Mouse (Mus musculus) lung, adult 2 months (tissue): Measurements from ENCODE around the gene Mag. TPM values are rescaled to one million over a fixed set of nuclear protein-coding genes. Genes with fewer than 3 reads are reported as not detected.

Experiments
- DNase-seq: peaks from one replicate; pipeline ENCODE4 v3.0.0; 2022
- H3K4me1 ChIP-seq: fragments of 200-500 bp; 2 replicates; pipeline ENCODE4 v1.6.1; 2011; ENCODE audit warnings: low read length; ENCODE audit not compliant: control insufficient read depth, insufficient read depth
- H3K4me3 ChIP-seq: fragments of 200-500 bp; replicated peaks from 2 replicates; pipeline ENCODE3; 2011; ENCODE audit warnings: low read depth, mild to moderate bottlenecking, control low read depth, low read length; ENCODE audit errors: extremely low read depth
- CTCF ChIP-seq: fragments of 200-500 bp; IDR thresholded peaks from 2 replicates; pipeline ENCODE4 v1.5.1; 2011; ENCODE audit warnings: mild to moderate bottlenecking, low read length, control low read depth; ENCODE audit not compliant: insufficient read depth
- POLR2A ChIP-seq: fragments of 200-500 bp; IDR thresholded peaks from 2 replicates; pipeline ENCODE4 v1.6.1; 2011; ENCODE audit warnings: low read depth, mild to moderate bottlenecking, control low read depth, low read length, borderline replicate concordance; ENCODE audit errors: extremely low read depth
- WGBS: fragments of 180-500 bp; shearing (Covaris S2); methylation state at CpG from one replicate; pipeline ENCODE4 v1.1.7; 2018; 5-methylcytosine and 5-hydroxymethylcytosine counted together
- polyA plus RNA-seq: library from polyadenylated mRNA; depleted of rRNA; stranded (reverse); fragments of >200 nt; gene quantifications from 2 replicates; pipeline ENCODE4 v1.2.3, GENCODE M21; 2012

Mag gene
- polyA plus RNA-seq, 1 experiment, result 3.7 TPM

DNA sequence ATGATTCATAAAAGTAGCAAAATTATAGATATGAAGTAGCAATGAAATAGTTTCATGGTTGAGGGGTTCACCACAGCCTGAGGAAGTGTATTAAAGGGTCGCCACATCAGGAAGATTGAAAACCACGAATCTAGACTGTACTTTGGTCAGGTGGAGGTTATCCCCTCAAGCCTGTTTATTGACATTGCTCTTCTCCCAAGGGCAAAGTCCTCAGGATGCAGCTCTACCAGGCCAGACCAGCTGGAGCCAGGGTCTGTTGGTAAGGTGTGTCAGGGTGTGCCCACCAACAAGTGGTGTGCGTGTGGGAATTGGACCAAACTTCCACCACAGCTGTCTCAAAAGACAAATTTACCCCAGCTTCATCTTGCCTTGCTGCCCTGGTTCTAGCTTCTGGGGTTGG is 19.5 kb downstream of the Mag start:
- Histone ChIP-seq H3K4me1 (no peaks in the 10 kb centered on the region), H3K4me3 (no peak overlapping the region)
- no peak for DNase-seq
- TF ChIP-seq POLR2A (no peak), CTCF (no peak)
- 73% methylated on average over 3 of the region's 3 CpGs for WGBS

DNA sequence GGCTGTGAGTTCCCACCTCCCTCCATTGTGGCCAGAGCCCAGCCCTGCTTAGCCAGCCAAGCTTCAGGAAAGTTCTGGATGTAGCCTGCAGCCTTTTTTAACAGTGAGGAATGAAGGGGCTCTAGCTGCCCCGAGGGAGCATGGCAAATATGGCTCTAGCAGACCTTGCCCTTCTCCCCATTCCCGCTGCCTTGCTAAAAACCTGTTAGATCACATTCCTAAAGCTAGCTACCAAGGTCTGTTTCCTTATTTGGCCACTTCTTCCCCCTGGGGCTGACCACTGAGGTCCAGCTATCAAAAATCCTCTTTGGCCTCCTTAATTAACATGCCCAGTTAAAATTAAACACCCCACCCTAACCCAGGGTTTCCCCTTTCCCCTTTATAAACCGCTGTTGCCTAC is 22.2 kb downstream of the Mag start:
- Histone ChIP-seq H3K4me3 (no peak overlapping the region), H3K4me1 (no peaks in the 10 kb centered on the region)
- WGBS, result 33% methylated on average over 3 of the region's 3 CpGs
- TF ChIP-seq CTCF, result no peak
- TF ChIP-seq POLR2A, result no peak
- DNase-seq, result no peak

DNA sequence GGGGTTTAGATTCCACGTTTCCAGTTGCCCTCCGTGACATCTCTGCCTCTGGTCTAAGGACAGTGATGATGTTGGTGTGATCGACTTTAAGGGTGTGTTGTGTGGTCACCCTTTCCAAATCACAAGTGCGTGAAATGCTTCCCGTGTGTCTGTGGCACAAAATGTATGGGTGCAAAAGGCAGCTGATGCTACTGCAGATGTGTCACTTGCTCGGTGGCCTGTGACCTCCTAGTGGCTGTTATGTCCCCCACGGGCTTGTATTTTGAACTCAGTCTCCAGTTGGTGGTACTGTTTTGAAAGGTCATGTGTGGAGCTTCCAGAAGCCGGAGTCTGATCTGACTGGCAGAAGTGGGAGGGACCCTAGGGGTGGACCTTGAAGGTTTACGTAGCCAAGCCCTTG is 22.9 kb downstream of the Mag start:
- 79% methylated on average over 9 of the region's 9 CpGs for WGBS
- no peak overlapping the region for H3K4me3 ChIP-seq
- H3K4me1 ChIP-seq, result no peaks in the 10 kb centered on the region
- no peak for DNase-seq
- no peak for TF ChIP-seq POLR2A
- no peak for TF ChIP-seq CTCF

DNA sequence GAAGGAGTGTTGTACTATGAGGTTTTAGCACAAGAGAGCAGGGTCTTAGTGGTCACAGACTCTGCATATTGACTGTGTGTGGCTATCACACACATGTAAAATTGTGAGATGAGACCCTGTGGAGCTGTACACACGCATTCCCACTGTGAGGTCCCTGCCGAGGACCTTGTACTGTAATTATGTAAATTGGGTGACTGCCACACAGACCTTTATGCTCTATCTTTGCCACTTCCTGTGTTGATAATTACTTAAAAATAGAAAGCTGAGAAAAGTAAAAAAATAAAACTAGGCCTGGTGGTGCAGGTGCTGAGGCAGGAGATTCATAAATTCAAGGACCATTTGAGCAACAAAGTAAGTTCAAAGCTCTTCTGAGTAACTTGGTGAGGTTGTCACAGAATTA is 24.0 kb downstream of the Mag start:
- no peak for TF ChIP-seq POLR2A
- H3K4me1 ChIP-seq, result no peaks in the 10 kb centered on the region
- no peak overlapping the region for H3K4me3 ChIP-seq
- 34% methylated on average over 2 of the region's 2 CpGs for WGBS
- DNase-seq, result no peak

DNA sequence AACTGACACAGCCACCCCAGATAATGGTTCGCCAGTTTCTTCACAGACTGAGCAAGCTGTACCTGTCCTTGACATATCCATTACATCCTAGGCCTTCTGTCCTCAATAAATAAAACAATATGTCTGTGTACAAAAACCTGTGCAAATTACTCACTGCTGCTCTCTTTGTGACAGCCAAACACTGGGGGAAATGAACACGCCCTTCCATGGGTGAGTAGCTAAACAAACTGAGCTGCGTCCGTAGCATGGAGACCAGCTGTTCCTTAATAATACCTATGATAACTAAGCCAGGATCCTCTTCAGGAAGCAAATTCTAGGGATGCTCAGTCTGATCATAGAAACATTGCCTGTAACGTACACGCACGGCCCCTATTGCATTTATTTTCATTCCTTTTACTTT is 25.9 kb downstream of the Mag start:
- H3K4me3 ChIP-seq, result no peak overlapping the region
- no peak for DNase-seq
- no peaks in the 10 kb centered on the region for H3K4me1 ChIP-seq
- WGBS, result 74% methylated on average over 7 of the region's 7 CpGs
- TF ChIP-seq POLR2A, result no peak
- TF ChIP-seq CTCF, result no peak

DNA sequence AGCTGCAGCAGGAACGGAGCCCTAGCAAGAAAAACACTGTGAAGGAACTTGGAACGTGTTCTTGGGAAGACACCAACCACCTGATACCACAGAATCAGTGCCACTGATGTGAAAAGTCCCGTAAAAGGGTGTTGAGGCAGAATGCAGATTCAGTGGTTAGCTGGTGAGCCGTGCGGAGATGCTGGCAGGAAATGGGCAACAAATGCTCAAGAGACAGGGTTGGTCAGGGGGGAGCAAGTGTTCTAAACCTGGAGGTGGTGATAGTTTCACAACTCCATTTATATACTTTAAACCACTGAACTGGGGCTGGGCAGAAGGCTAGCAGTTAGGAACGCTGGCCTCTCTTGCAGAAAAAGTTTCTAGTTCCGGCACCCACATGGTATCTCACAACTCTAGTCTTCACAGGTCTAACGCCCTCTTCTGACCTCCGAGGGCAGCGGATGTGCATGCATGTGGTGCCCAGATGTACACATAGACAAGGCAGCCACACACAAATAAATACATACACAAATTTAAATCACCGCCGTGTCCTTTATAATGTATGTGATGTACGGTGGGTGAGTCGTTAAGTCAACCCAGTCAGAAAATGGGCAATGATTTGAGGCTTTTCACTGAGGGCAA is 27.0 kb downstream of the Mag start:
- Histone ChIP-seq H3K4me3 (no peak overlapping the region), H3K4me1 (no peaks in the 10 kb centered on the region)
- DNase-seq, result no peak
- TF ChIP-seq CTCF (no peak), POLR2A (no peak)
- 71% methylated on average over 14 of the region's 14 CpGs for WGBS

DNA sequence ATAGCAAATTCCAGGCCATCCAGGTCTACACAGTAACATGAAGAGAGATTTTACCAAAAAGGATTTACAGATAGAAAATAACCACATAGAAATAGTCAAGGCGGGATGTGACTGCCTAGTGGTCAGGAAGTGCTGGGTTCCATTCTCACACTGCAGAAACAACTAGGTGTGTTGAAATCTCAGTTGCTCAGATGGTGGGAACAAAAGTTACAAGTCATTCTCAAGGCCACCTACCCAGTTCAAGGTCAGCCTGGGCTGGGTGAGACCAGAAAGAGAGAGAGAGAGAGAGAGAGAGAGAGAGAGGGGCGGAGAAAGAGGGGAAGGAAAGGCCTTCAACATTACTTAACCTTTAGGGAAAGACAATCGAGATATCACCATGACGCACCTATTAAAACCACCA is 27.8 kb downstream of the Mag start:
- WGBS, result 65% methylated on average over 4 of the region's 4 CpGs
- no peak overlapping the region for H3K4me3 ChIP-seq
- no peak for DNase-seq
- no peaks in the 10 kb centered on the region for H3K4me1 ChIP-seq
- TF ChIP-seq POLR2A (no peak), CTCF (no peak)

DNA sequence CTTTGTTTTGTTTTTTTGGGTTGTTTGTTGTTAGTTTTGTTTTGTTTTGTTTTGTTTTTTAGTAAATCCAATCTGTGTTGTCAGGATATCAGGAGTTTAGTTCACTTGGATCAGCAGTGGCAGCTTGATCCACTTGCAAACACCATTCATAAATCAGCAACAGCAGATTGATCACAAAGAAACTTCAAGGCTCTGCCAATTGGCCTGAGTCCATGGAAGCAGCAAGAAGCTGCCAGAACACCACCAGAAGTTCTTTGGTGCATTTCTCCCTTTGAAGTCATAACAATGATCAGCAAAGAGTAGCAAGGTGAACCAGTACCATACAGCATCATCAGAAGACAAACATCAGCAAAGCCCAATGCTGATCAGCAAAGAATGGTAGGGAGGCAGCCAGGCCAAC is 30.6 kb downstream of the Mag start:
- DNase-seq, result no peak
- TF ChIP-seq POLR2A, result no peak
- TF ChIP-seq CTCF, result no peak

DNA sequence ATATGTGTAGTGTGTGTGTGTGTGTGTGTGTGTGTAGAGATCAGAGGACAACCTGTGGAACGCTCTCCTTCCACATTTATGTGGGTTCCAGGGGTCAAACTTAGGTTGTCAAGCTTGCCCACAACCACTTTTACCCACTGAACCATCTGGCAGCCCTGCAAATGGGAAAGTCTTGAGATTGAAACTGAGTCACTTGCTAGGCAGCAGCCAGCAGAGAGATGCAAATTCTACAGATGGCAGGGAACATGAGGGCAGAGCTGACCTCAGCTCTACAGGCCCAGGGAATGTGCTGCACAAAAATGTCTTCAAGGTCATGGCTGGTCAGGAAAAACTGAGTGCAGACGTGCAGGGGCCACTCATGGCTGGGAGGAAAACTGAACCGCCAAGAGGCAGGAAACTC is 33.3 kb downstream of the Mag start:
- Histone ChIP-seq H3K4me3 (no peak overlapping the region), H3K4me1 (no peaks in the 10 kb centered on the region)
- whole genome bisulfite sequencing, result 69% methylated on average over 3 of the region's 3 CpGs
- DNase-seq, result no peak
- TF ChIP-seq CTCF (no peak), POLR2A (no peak)

More for the DNA sequence above, 30.6 kb downstream of the Mag start:
- no peak overlapping the region for H3K4me3 ChIP-seq
- no peaks in the 10 kb centered on the region for H3K4me1 ChIP-seq

DNA sequence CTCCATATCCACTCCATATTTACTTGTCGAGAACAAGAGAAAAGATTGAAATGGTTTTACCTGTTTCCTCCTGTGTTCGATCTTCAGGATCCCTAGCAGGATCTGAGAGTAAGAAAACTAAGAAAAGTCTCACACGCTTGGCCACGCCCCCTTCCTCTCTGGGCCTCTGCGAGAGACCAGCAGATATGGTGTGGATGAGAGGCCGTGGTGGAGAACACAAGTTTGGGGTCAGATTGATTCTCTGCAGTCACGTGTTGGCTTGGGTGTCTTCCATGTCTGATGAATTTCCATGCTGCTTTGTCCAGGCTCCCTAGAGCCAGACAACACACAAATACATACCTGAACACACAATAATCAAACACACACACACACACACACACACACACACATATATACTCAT is 34.5 kb downstream of the Mag start, which contains the start of gene Cd22:
Gene Cd22 (minus strand): TSS at position 167 of the 400 bp plus-strand sequence.
- 37% methylated on average over 7 of the region's 7 CpGs for WGBS
- no peak for TF ChIP-seq CTCF
- TF ChIP-seq POLR2A, result no peak
- Histone ChIP-seq H3K4me3 (no peak within 1 kb of the TSS), H3K4me1 (no peaks in the 10 kb centered on the region)
- no peak for DNase-seq

DNA sequence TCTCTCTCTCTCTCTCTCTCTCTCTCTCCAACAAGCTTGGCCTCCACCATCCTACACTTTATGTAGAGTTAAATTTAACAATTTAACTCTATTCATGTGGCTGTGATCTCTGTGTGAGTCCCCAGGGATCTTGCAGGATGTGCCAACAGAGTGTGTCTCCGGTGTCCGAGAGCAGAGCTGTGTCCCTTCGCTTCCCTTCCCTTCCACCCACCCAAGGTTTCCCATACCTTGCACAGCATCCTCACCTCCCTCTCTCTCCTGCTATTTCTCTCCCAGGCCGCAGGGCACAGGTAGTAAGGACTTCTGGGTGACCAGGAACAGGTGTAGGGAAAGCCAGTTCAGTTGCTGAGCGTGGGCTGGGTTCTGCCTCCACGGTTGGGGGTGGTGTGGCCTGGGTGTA is 35.7 kb downstream of the Mag start:
- TF ChIP-seq CTCF (no peak), POLR2A (no peak)
- no peak for DNase-seq
- WGBS, result 64% methylated on average over 6 of the region's 6 CpGs

DNA sequence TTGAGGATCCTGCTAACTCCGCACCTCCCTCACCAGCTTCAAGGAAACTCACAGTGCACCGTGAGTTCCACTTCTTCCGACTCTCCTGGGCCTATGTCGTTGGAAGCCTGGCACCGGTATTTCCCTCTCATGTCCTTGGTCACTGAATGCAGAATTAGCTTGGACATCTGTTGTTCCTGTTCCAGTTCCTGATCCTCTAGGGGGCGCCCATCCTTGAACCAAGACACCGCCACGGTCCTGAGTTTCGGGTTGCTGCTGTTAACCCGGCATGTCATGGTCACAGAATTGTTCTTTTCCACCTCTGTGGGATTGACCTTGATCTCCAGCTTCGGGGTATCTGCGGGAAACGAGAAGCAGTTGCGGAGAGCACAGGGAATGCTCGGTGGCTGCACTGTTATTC is 41.6 kb downstream of the Mag start:
- WGBS, result 20% methylated on average over 15 of the region's 15 CpGs

More for the DNA sequence above, 35.7 kb downstream of the Mag start:
- peak overlapping the region; percentile 37 for H3K4me3 ChIP-seq
- H3K4me1 ChIP-seq, result no peaks in the 10 kb centered on the region

More for the DNA sequence above, 41.6 kb downstream of the Mag start:
- DNase-seq, result peak; percentile 70
- Histone ChIP-seq H3K4me3 (no peak overlapping the region), H3K4me1 (peaks cover 2% of the 10 kb centered on the region; the same call in 1 of the 2 replicates)
- TF ChIP-seq CTCF (peak; percentile 55), POLR2A (no peak)
